Mouse (Mus musculus): ENCODE data around the gene Chaf1a. TPM values are rescaled to one million over a fixed set of nuclear protein-coding genes. Genes with fewer than 3 reads are reported as not detected.
"Not testable (repeated sequence)": the region's sequence is repeated elsewhere in the genome, so short reads cannot be mapped to it uniquely, and the experiment has no call there.

Gene Chaf1a
- total and polyA plus RNA-seq, 2 experiments from 2014 or later = 4.5 to 6.1 TPM

DNA sequence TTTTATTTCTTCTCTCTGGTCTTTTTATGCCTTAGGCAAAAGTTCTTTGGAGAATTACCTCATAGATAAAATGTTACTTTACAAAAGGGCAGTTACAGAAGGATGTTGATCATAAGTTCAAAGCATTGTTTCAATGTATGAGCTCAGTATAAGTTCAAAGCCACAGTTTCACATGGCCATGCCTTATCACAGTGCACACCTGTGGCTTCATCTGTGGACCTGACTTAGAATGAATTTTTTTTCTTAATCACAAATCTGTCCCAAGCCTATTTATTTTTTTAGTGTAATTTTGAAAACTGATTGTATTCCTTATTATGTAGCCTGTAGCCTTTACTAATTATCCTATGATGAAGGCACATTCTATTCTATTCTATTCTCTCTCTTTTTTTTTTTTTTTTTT is 14.7 kb downstream of the Chaf1a start:
- no peak overlapping the region for H3K27ac ChIP-seq
- no peak for TF ChIP-seq CTCF (IDR thresholded peaks at IDR 0.05; ENCODE audit: low read depth)
- no peak overlapping the region for H3K4me3 ChIP-seq (ENCODE audit: low read length)
- H3K9me3 ChIP-seq (ENCODE audit: low read length) = no peaks in the 10 kb centered on the region
- DNase-seq (ENCODE audit: low spot score) (no peak), ATAC-seq (no peak)
- 0 out of 2 replicates have a peak, but pooled peaks cover 4% of the 10 kb centered on the region for H3K36me3 ChIP-seq (ENCODE audit: insufficient read depth, low read length)
- H3K27me3 ChIP-seq (ENCODE audit: insufficient read depth, low read length) = no peaks in the 10 kb centered on the region
- no peak overlapping the region for H3K9ac ChIP-seq (replicated peaks; ENCODE audit: low read length)
- no peak overlapping the region for H3K4me2 ChIP-seq (ENCODE audit: low read depth, low read length)
- no peaks in the 10 kb centered on the region for H3K4me1 ChIP-seq (ENCODE audit: insufficient read depth, low read length)

DNA sequence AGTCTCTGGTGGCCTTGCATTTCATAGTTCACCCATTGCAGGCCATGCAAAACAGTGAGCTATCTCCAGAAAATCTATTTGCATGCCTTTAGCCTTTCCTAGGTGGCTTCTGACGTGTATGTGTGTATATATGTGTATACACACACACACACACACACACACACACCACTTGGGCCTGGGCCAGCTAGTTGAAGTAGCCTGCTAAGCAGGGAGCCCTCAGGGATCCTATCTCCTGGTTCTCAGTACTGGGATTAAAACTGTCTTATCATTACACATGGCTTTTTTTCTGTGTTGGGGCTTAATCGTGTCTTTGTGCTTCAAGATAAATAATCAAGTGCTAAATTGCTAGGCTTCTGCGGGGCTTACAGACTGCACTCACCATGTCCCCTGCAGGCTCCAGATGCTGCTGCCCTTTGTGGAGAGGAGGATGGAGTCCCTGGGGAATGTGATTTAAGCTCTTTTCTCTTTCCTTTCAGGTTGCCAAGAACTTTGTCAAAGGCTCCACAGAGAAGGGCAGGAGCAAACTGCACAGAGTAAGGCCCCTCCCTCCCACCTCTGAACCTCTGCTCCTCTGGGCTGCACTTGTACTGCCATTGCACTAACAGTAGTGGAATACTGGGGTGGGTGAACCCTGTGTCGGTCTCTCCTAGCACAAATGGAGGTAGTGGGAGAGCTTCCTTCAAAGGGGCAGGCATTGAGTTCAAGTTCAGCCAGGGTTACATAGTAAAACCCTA is 15.9 kb downstream of the Chaf1a start:
- 0 out of 2 replicates have a peak, but pooled peaks cover 8% of the 10 kb centered on the region for H3K36me3 ChIP-seq (ENCODE audit: insufficient read depth, low read length)
- H3K4me3 ChIP-seq (ENCODE audit: low read length) = no peak overlapping the region
- H3K4me1 ChIP-seq (ENCODE audit: insufficient read depth, low read length) = no peaks in the 10 kb centered on the region
- H3K27ac ChIP-seq = no peak overlapping the region
- no peaks in the 10 kb centered on the region for H3K27me3 ChIP-seq (ENCODE audit: insufficient read depth, low read length)
- DNase-seq (ENCODE audit: low spot score) = no peak
- H3K9me3 ChIP-seq (ENCODE audit: low read length) = no peaks in the 10 kb centered on the region
- ATAC-seq = no peak; the same call in 1 of the 2 replicates
- no peak for TF ChIP-seq CTCF (IDR thresholded peaks at IDR 0.05; ENCODE audit: low read depth)
- WGBS = 65% methylated on average over 4 of the region's 4 CpGs
- H3K9ac ChIP-seq (replicated peaks; ENCODE audit: low read length) = no peak overlapping the region
- no peak overlapping the region for H3K4me2 ChIP-seq (ENCODE audit: low read depth, low read length)

DNA sequence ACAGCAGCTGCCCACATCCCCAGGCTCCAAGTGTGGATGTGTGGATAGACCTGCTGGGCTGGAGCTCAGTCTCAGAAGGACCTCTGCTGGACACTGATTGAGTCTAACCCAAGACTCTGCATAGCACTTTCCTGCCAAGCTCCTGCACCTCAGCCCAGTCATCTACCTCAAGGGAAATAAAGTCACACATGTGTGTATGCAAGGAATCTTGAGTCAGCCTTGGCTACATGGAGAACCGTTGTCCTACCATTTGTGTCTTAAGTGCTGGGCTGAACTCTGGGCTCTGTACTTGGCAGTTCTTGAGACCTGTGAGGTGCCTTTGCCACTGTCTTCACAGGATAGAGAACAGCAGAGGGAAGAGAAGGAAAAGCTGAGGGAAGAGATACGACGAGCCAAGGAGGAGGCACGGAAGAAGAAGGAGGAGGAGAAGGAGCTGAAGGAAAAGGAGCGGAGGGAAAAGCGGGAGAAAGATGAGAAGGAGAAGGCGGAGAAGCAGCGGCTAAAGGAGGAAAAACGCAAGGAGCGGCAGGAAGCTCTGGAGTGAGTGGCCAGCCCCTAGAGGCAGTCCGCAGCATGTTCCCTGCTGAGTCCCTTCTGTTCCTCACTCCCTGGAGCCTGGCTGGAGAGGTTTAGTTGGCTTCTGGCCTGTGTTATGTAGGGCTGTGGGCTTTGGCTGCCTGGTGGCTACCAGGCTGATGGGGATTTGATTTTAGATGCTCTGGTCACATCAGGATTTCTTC is 17.3 kb downstream of the Chaf1a start:
- Histone ChIP-seq H3K27me3 (ENCODE audit: insufficient read depth, low read length) (no peaks in the 10 kb centered on the region), H3K27ac (no peak overlapping the region), H3K9ac (replicated peaks; ENCODE audit: low read length) (no peak overlapping the region), H3K4me1 (ENCODE audit: insufficient read depth, low read length) (no peaks in the 10 kb centered on the region), H3K4me3 (ENCODE audit: low read length) (no peak overlapping the region), H3K36me3 (ENCODE audit: insufficient read depth, low read length) (peaks cover 16% of the 10 kb centered on the region), H3K4me2 (ENCODE audit: low read depth, low read length) (no peak overlapping the region), H3K9me3 (ENCODE audit: low read length) (no peaks in the 10 kb centered on the region)
- ATAC-seq (no peak), DNase-seq (ENCODE audit: low spot score) (no peak)
- 76% methylated on average over 11 of the region's 11 CpGs for WGBS
- TF ChIP-seq CTCF (IDR thresholded peaks at IDR 0.05; ENCODE audit: low read depth) = peak; percentile 24; the same call in 1 of the 2 replicates

GRCm38 (mm10) chr17:56062081-56062480 is 21.8 kb downstream of the Chaf1a start:
- Histone ChIP-seq H3K36me3 (ENCODE audit: insufficient read depth, low read length) (peaks cover 33% of the 10 kb centered on the region), H3K4me1 (ENCODE audit: insufficient read depth, low read length) (no peaks in the 10 kb centered on the region), H3K27me3 (ENCODE audit: insufficient read depth, low read length) (no peaks in the 10 kb centered on the region), H3K9me3 (ENCODE audit: low read length) (no peaks in the 10 kb centered on the region), H3K9ac (replicated peaks; ENCODE audit: low read length) (no peak overlapping the region), H3K4me2 (ENCODE audit: low read depth, low read length) (no peak overlapping the region), H3K4me3 (ENCODE audit: low read length) (no peak overlapping the region), H3K27ac (no peak overlapping the region)
- ATAC-seq (no peak), DNase-seq (ENCODE audit: low spot score) (no peak)
- 94% methylated on average over 7 of the region's 7 CpGs for WGBS
- no peak for TF ChIP-seq CTCF (IDR thresholded peaks at IDR 0.05; ENCODE audit: low read depth)

DNA sequence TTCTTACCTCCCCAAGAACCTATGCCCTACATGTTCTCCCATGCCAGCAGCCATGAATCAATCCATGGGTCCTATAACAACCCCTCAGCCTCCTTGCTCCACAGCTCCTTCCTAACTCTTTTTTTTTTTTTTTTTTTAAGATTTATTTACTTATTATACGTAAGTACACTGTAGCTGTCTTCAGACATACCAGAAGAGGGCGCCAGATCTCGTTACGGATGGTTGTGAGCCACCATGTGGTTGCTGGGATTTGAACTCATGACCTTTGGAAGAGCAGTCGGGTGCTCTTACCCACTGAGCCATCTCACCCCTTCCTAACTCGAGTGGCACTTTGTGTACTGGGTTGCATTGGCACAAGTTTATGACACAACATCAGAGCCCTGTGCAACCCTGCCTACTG is 25.5 kb downstream of the Chaf1a start:
- TF ChIP-seq CTCF (IDR thresholded peaks at IDR 0.05; ENCODE audit: low read depth) = peak; percentile 22; the same call in 1 of the 2 replicates
- not testable (repeated sequence) for H3K4me2 ChIP-seq (ENCODE audit: low read depth, low read length); H3K4me1 ChIP-seq (ENCODE audit: insufficient read depth, low read length); H3K4me3 ChIP-seq (ENCODE audit: low read length); H3K9me3 ChIP-seq (ENCODE audit: low read length); ATAC-seq; H3K9ac ChIP-seq (replicated peaks; ENCODE audit: low read length); H3K27me3 ChIP-seq (ENCODE audit: insufficient read depth, low read length); H3K27ac ChIP-seq; DNase-seq (ENCODE audit: low spot score)
- H3K36me3 ChIP-seq (ENCODE audit: insufficient read depth, low read length) = peaks cover 62% of the 10 kb centered on the region
- WGBS = 78% methylated on average over 6 of the region's 6 CpGs

- H3K4me3 ChIP-seq (ENCODE audit: low read length) = no peak overlapping the region
- no peaks in the 10 kb centered on the region for H3K27me3 ChIP-seq (ENCODE audit: insufficient read depth, low read length)
- no peaks in the 10 kb centered on the region for H3K9me3 ChIP-seq (ENCODE audit: low read length)
- H3K36me3 ChIP-seq (ENCODE audit: insufficient read depth, low read length) = peaks cover 67% of the 10 kb centered on the region
- no peak overlapping the region for H3K4me2 ChIP-seq (ENCODE audit: low read depth, low read length)
- H3K27ac ChIP-seq = no peak overlapping the region
- DNase-seq (ENCODE audit: low spot score) (no peak), ATAC-seq (no peak)
- TF ChIP-seq CTCF (IDR thresholded peaks at IDR 0.05; ENCODE audit: low read depth) = no peak
- H3K9ac ChIP-seq (replicated peaks; ENCODE audit: low read length) = no peak overlapping the region
- no peaks in the 10 kb centered on the region for H3K4me1 ChIP-seq (ENCODE audit: insufficient read depth, low read length)
Observed at GRCm38 (mm10) chr17:56066451-56066850, 26.2 kb downstream of the Chaf1a start.

- ATAC-seq = no peak
- 96% methylated on average over 14 of the region's 14 CpGs for WGBS
Observed at GRCm38 (mm10) chr17:56069066-56069465, 28.8 kb downstream of the Chaf1a start.

More at GRCm38 (mm10) chr17:56069066-56069465, 28.8 kb downstream of the Chaf1a start:
- H3K9me3 ChIP-seq (ENCODE audit: low read length) = no peaks in the 10 kb centered on the region
- H3K4me3 ChIP-seq (ENCODE audit: low read length) = no peak overlapping the region
- no peak overlapping the region for H3K27ac ChIP-seq
- TF ChIP-seq CTCF (IDR thresholded peaks at IDR 0.05; ENCODE audit: low read depth) = no peak
- H3K4me2 ChIP-seq (ENCODE audit: low read depth, low read length) = no peak overlapping the region
- H3K27me3 ChIP-seq (ENCODE audit: insufficient read depth, low read length) = no peaks in the 10 kb centered on the region
- peaks cover 56% of the 10 kb centered on the region for H3K36me3 ChIP-seq (ENCODE audit: insufficient read depth, low read length)
- peaks cover 4% of the 10 kb centered on the region; the same call in 1 of the 2 replicates for H3K4me1 ChIP-seq (ENCODE audit: insufficient read depth, low read length)
- DNase-seq (ENCODE audit: low spot score) = no peak
- H3K9ac ChIP-seq (replicated peaks; ENCODE audit: low read length) = no peak overlapping the region

Measured in hindbrain, postnatal 0 days (tissue).